Mouse (Mus musculus): ENCODE data around the gene Tlk2.
"Not testable (repeated sequence)": the region's sequence is repeated elsewhere in the genome, so short reads cannot be mapped to it uniquely, and the experiment has no call there.

Gene Tlk2

DNA sequence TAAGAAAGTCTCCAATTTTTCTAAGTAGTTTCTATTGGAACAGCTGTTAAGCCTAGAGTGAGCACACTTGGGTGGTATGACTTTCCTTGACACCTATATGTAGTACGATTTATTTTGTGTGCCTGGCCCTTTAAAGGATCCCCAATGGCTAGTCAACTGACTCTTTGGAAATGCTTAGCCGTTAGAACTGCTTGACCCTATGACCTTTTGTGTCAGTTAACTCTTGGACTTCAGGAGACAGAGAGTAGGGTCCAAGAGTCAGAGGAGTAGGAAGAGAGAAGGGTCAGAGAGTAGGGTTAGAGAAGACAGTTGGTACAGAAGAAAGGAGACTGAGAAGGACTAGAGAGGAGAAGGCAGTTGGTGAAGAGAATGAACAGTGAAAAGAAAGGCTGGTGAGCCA is at the start of gene Tlk2:
Gene Tlk2, plus strand, starts transcription at position 292 of the 400 bp plus-strand sequence.
- peak; percentile 67 for DNase-seq (ENCODE audit: low spot score)

GRCm38 (mm10) chr11:105135692-105136091 is 42.9 kb upstream of the Tlk2 start:
- DNase-seq (ENCODE audit: low spot score): no peak

- not testable (repeated sequence) for DNase-seq (ENCODE audit: low spot score)
Observed at GRCm38 (mm10) chr11:105137255-105137654, 41.4 kb upstream of the Tlk2 start.

DNA sequence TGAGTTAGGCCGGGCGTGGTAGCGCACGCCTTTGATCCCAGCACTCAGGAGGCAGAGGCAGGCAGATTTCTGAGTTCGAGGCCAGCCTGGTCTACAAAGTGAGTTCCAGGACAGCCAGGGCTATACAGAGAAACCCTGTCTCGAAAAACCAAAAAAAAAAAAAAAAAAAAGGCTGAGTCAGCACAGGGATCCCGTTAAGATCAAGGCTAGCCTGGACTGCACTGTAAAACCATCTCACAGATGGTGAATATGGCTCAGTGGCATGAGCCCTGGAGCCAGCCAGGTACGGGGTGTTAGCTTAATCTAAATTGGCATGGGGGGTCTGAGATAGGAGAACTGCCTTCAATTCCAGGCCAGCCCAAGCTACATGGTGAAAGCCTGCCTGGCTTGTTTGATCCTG is 38.1 kb upstream of the Tlk2 start:
- not testable (repeated sequence) for DNase-seq (ENCODE audit: low spot score)

DNA sequence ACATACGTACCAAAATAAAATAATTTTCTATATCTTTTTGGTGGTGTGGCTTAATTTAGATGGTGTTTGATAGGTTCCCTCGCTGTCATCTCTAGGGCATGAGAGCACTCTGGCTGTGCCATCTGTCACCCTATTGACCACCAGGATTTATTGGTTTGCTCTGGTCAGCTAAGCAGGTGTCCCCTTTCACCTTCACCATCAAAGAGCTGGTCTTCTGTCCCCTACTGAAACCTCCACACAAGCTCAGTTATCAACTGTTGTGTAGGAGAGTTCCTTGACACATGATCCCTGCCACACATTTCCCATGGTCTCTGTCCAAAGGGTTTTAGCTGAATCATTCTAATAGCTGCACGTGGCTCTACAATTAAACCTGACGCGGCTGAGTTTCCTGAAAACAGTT is 37.5 kb upstream of the Tlk2 start:
- no peak for DNase-seq (ENCODE audit: low spot score)

GRCm38 (mm10) chr11:105143564-105143963 is 35.0 kb upstream of the Tlk2 start:
- DNase-seq (ENCODE audit: low spot score): no peak

DNA sequence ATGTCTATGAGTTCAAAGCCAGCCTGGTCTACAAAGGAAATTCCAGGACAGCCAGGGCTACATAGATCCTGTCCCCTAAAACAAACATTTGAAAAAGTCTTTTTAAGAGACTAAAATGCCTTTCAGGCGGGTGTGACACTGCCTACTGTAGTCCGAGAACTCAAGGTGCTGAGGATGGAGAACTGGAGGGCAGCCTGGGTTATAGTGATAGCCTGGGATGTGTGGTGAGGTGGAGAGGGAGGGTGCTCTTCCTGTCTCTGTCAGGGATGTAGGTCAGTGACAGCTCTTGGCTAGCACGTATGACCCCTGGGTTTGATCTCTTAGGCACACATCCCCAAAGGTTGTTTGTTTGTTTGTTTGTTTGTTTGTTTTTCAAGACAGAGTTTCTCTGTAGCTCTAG is 34.5 kb upstream of the Tlk2 start:
- no peak for DNase-seq (ENCODE audit: low spot score)

DNA sequence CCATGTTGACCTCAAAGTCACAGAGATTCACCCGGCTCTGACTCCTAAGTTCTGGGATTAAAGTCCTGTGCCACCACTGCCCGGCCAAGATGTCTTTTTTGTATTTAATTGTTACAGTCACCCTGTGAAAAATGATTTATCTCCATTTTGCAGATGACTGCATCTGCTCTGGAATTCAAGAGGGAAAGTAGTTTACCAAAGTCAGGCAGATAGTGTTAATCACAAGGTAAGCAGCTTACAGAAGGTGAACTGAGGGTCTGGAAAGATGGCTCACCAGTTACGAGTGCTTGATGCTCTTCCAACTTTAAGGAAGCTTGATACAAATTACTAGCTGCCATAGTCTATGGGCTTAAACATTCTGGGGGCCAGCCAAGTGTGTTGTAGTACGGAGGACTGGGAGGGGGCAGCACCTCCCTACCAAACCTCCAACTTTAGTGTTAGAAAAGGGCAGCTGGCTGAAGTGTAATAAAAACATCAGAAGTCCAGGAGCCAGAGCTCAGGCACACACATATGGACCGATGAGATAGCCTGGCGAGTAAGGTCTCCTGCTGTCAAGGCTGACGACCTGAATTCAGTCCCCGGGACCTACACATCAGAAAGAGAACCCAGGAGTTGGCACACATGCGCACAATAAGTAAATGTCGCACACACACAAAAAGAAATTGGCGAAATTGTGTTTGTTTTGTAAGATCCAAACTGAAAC is 33.9 kb upstream of the Tlk2 start:
- no peak for DNase-seq (ENCODE audit: low spot score)

- no peak for DNase-seq (ENCODE audit: low spot score)
Observed at GRCm38 (mm10) chr11:105145211-105145610, 33.4 kb upstream of the Tlk2 start.

GRCm38 (mm10) chr11:105146593-105146992 is 32.0 kb upstream of the Tlk2 start, which contains the start of gene Gm10842:
TSS of gene Gm10842 (plus strand) at chr11:105146893.
- no peak for DNase-seq (ENCODE audit: low spot score)

- DNase-seq (ENCODE audit: low spot score): no peak
Observed at GRCm38 (mm10) chr11:105149353-105149752, 29.3 kb upstream of the Tlk2 start.

GRCm38 (mm10) chr11:105149766-105150165 is 28.8 kb upstream of the Tlk2 start:
- no peak for DNase-seq (ENCODE audit: low spot score)

DNA sequence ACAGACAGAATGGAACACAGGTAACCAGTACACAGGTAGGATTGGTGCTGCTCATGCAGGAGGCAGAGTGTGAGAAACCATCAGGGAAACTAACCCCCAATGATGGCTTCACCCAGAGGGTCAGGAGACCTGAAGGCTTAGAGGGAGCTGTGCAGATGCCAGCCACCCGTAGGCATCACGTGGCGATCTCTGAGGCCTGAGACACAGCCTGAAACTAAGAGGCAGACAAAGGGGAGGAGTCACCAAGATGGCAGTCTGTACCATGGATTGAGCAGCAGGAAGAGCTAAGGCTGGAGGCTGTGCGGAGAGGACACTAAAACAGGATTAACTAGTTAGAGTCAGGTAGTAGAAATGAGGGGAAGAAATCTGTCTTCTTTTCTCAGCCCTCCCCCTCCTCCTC is 27.9 kb upstream of the Tlk2 start:
- DNase-seq (ENCODE audit: low spot score): no peak

- DNase-seq (ENCODE audit: low spot score): no peak
Observed at GRCm38 (mm10) chr11:105151226-105152016, 27.2 kb upstream of the Tlk2 start.

DNA sequence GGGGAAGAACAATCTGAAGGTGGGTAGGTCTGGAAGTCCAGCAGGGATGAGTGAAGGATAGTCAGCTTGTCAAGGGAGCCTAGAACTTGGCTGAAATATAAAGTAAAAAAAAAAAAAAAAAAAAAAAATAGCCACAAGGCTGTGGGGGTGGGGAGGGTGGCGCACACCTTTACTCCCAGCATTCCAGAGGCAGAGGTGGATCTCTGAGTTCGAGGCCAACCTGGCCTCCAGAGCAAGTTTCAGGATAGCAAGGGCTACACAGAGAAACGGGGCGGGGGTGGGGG is 26.6 kb upstream of the Tlk2 start:
- DNase-seq (ENCODE audit: low spot score): no peak

DNA sequence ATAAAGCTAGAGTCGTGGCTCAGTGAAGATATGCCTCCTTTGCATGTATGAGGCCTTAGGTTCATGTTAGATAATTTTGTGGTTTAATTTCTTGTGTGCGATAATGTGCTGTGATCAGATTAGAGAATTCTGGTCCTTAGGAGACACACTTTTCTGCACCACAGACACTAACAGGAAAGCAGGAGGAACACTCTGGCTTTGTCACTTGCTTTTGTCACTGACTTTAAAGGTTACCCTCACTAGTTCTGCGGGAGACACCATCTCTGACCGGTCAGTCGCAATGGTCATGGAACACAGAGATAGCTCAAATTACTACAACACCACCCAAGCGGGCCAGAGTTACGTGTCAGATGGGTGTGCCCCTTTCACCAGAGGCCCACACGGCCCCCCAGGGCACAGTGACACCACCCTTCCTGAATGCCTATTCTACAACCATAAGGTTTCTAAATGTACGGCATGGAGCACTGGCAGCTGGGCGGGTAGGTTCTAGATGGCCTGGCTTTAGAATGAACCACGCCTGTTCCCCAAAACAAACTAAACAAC is 26.2 kb upstream of the Tlk2 start:
- no peak for DNase-seq (ENCODE audit: low spot score)

GRCm38 (mm10) chr11:105153068-105153833 is 25.4 kb upstream of the Tlk2 start:
- DNase-seq (ENCODE audit: low spot score): peak; percentile 51

GRCm38 (mm10) chr11:105155915-105156314 is 22.7 kb upstream of the Tlk2 start:
- DNase-seq (ENCODE audit: low spot score): peak; percentile 71

DNA sequence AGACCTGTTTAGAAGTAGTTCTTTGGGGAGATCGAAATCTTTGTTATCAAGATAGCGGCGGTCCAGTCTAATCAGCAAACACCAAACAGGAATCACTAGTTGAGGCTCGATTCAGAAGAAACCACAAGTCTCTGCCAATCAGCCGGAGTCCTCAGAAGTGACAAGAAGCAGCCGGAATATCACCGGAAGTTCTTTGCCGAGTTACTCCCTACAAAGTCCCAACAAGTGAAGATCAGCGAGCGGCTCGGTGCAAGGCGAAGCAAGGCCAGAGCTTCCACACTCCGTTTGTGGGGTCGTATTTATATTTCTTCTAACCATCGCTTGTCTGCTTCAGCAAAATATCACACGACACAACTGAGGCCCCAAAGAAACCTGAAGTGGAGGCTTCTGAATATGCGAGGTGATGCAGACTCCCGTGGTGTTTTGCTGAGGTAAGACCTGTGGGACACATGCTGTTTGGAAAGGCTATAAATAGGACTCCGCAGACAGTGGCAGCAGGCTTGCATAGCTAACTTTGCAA is 21.8 kb upstream of the Tlk2 start:
- DNase-seq (ENCODE audit: low spot score): peak; percentile 50

GRCm38 (mm10) chr11:105158047-105158446 is 20.6 kb upstream of the Tlk2 start:
- DNase-seq (ENCODE audit: low spot score): no peak

- no peak for DNase-seq (ENCODE audit: low spot score)
Observed at GRCm38 (mm10) chr11:105159673-105160360, 18.8 kb upstream of the Tlk2 start.

GRCm38 (mm10) chr11:105161411-105161810 is 17.2 kb upstream of the Tlk2 start:
- no peak for DNase-seq (ENCODE audit: low spot score)
